Mouse (Mus musculus): ENCODE results near the gene Dhdds. TPM values are rescaled to one million over a fixed set of nuclear protein-coding genes. Genes with fewer than 3 reads are reported as not detected.
A peak's percentile ranks its signal among the peaks of the same experiment; 100 is the strongest.

The Dhdds gene
- polyA plus RNA-seq, 1 experiment from 2014 or later: 31.4 TPM

DNA sequence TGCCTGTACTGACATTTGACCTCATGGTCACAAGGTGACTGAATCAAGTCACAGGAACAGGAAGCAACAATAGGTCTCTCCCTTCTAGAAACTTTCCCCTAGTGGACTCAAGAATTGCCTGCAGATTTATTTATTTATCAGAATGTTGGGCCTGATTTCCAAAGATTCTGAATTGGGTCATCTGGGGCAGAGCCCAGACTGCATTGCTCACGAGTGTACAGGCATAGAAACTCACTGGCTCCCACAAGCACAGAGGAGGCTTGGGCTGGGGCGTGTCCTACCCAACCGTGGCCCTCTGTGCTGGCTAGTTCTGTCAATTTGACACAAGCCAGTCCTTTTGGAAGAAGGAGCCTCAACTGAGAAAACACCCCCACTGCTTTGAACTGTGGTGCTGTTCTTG, 59.1 kb downstream of the Dhdds start:
- no peak for ATAC-seq (replicated peaks; ENCODE audit: insufficient number of reproducible peaks, insufficient read depth, low FRiP score, low read depth)
- no peak overlapping the region for H3K27ac ChIP-seq
- no peak overlapping the region for H3K9ac ChIP-seq
- 19% methylated on average over 3 of the region's 3 CpGs for WGBS
- H3K4me3 ChIP-seq: no peak overlapping the region
- H3K4me2 ChIP-seq: no peak overlapping the region
- H3K36me3 ChIP-seq: no peaks in the 10 kb centered on the region
- peaks cover 17% of the 10 kb centered on the region for H3K4me1 ChIP-seq (replicated peaks)
- H3K9me3 ChIP-seq (replicated peaks): no peaks in the 10 kb centered on the region
- no peaks in the 10 kb centered on the region for H3K27me3 ChIP-seq

DNA sequence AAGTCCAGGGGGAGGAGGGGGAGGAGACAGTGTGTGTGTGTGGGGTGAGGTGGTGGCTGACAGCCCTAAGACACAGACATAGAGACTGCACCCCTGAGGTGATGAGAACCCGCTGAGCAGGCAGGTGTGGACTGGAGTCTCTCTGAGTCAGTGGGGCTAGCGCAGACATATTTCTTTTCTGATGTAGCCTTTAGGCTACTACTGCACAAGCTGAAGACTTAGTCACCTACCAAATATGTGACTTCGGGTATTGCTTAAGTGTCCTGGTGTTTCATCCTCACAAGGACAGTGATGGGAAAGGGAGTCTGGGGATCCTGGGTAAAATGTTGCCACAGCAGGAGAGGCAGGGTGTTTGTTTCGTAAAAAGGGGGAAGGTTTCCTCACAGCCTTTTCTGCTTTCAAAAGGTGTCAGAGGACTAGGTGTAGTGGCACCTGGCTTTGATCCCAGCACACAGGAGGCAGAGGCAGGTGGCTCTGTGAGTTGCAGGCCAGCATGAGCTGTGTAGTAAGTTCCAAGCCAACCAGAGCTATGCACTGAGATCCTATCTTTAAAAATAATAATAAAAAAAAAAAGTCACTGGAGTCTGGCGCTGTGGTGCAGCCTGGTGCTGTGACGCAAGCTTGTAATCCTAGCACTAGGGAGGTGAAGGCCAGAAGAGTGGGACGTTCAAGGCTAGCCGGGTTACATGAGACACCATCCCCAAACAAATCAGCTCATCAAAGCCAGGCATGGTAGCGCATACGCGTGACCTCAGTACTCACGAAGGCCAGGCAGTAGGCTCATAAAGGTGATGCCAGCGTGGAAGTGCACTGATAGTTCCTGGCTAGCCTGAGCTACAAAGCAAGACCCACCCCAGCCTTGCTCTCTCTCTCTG, 60.1 kb downstream of the Dhdds start:
- Histone ChIP-seq H3K9ac (no peak overlapping the region), H3K36me3 (no peaks in the 10 kb centered on the region), H3K4me3 (no peak overlapping the region), H3K27ac (no peak overlapping the region), H3K4me2 (no peak overlapping the region), H3K27me3 (no peaks in the 10 kb centered on the region), H3K4me1 (replicated peaks) (peaks cover 17% of the 10 kb centered on the region), H3K9me3 (replicated peaks) (no peaks in the 10 kb centered on the region)
- ATAC-seq (replicated peaks; ENCODE audit: insufficient number of reproducible peaks, insufficient read depth, low FRiP score, low read depth): no peak
- WGBS: 71% methylated on average over 13 of the region's 13 CpGs

DNA sequence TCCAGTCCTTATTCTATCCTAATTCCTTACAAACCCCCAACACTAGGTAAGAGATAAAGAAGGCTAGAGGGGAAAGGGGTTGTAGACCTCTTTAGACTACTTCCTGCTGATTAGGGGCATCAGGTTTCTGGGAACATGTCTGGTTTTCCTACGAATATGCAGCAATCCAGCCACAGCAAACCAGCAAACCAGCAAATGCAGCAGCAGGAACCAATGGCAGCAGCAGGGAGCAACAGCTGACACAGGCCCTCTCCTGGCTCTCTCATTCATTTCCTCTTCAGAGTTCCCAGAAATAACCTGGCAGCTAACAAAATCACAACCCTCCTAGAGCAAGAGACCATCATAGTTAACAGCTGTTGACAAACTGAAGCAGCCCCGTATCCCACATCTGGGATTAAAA, 62.6 kb downstream of the Dhdds start:
- Histone ChIP-seq H3K36me3 (no peaks in the 10 kb centered on the region), H3K27me3 (no peaks in the 10 kb centered on the region), H3K4me2 (no peak overlapping the region), H3K9ac (no peak overlapping the region), H3K4me3 (no peak overlapping the region), H3K4me1 (replicated peaks) (peaks cover 17% of the 10 kb centered on the region), H3K9me3 (replicated peaks) (no peaks in the 10 kb centered on the region), H3K27ac (peak overlapping the region; percentile 24; the same call in 1 of the 2 replicates)
- no peak for ATAC-seq (replicated peaks; ENCODE audit: insufficient number of reproducible peaks, insufficient read depth, low FRiP score, low read depth)
- WGBS: 26% methylated on average over 2 of the region's 2 CpGs

- no peak overlapping the region for H3K9ac ChIP-seq
- H3K4me2 ChIP-seq: no peak overlapping the region
- H3K27ac ChIP-seq: no peak overlapping the region
- peaks cover 7% of the 10 kb centered on the region; the same call in 1 of the 2 replicates for H3K4me1 ChIP-seq (replicated peaks)
- no peak for ATAC-seq (replicated peaks; ENCODE audit: insufficient number of reproducible peaks, insufficient read depth, low FRiP score, low read depth)
- H3K4me3 ChIP-seq: no peak overlapping the region
- H3K36me3 ChIP-seq: no peaks in the 10 kb centered on the region
- WGBS: 64% methylated on average over 3 of the region's 3 CpGs
- H3K9me3 ChIP-seq (replicated peaks): no peaks in the 10 kb centered on the region
- no peaks in the 10 kb centered on the region for H3K27me3 ChIP-seq
Observed at GRCm38 (mm10) chr4:133931785-133932184, 68.9 kb downstream of the Dhdds start.

- ATAC-seq (replicated peaks; ENCODE audit: insufficient number of reproducible peaks, insufficient read depth, low FRiP score, low read depth): no peak
- H3K36me3 ChIP-seq: no peaks in the 10 kb centered on the region
- peaks cover 7% of the 10 kb centered on the region; the same call in 1 of the 2 replicates for H3K4me1 ChIP-seq (replicated peaks)
- H3K9me3 ChIP-seq (replicated peaks): no peaks in the 10 kb centered on the region
- no peak overlapping the region for H3K9ac ChIP-seq
- WGBS: 18% methylated on average over 10 of the region's 10 CpGs
- no peak overlapping the region for H3K4me3 ChIP-seq
- H3K27ac ChIP-seq: no peak overlapping the region
- no peaks in the 10 kb centered on the region for H3K27me3 ChIP-seq
- H3K4me2 ChIP-seq: no peak overlapping the region
Observed at GRCm38 (mm10) chr4:133931349-133931748, 69.4 kb downstream of the Dhdds start.

DNA sequence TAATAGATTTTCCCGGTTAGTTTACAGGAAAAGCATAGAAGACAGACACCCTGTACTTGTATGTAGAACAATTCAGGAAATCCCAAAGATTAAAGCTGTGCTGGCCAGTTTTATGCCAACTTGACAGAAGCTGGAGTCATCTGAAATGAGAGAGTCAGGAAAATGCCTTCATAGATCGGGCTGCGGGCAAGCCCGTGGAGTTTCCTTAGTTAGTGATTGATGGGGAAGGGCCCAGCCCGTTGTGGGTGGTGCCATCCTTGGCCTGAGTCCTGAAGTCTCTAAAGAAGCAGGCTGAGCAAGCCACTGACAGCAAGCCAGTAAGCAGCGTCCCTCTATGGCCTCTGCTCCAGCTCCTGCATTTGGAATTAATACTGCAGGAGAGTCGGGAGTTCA, 71.4 kb downstream of the Dhdds start:
- H3K4me1 ChIP-seq (replicated peaks): peaks cover 7% of the 10 kb centered on the region; the same call in 1 of the 2 replicates
- no peaks in the 10 kb centered on the region for H3K36me3 ChIP-seq
- no peaks in the 10 kb centered on the region for H3K9me3 ChIP-seq (replicated peaks)
- peak overlapping the region; percentile 72 for H3K27ac ChIP-seq
- no peak overlapping the region for H3K4me3 ChIP-seq
- H3K4me2 ChIP-seq: peak overlapping the region; percentile 25
- no peaks in the 10 kb centered on the region for H3K27me3 ChIP-seq
- WGBS: 27% methylated on average over 7 of the region's 7 CpGs
- 0 out of 2 replicates have a peak, but pooled peaks have one; percentile 35 for ATAC-seq (replicated peaks; ENCODE audit: insufficient number of reproducible peaks, insufficient read depth, low FRiP score, low read depth)
- H3K9ac ChIP-seq: no peak overlapping the region

DNA sequence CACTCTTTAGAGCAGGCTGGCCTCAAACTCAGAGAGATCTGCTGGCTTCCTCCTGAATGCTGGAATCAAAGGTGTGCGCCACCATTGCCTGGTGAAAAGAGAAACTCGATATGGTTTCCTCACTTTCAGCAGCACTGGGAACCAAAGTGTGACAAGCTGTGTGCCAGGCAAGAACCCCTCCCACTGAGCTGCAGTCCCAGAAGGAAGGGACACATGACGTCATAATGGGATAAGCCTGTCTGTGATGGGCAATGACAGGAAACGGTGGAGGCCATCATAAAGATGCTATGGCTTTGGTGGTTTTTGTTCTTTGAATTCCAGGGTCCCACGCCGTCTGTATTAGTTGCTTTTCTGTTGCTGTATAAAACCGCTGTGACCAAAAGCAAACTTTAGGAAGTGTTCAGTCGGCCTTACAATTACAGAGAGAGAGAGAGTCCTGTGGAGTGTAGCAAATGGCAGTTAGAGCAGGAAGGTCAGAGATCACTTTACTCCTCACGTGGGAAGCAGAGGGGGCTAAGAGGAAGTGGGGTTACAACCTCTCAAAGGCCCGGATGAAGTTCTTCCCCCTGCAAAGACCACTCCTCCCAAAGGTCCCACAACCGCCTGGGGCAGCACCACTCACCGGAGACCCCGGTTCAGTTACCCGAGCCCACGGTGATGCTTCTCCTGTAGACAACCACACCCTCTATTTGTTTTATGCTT, 72.0 kb downstream of the Dhdds start:
- Histone ChIP-seq H3K36me3 (no peaks in the 10 kb centered on the region), H3K4me3 (no peak overlapping the region), H3K9ac (no peak overlapping the region), H3K4me2 (peak overlapping the region; percentile 25), H3K27me3 (no peaks in the 10 kb centered on the region), H3K4me1 (replicated peaks) (peaks cover 7% of the 10 kb centered on the region; the same call in 1 of the 2 replicates), H3K27ac (peak overlapping the region; percentile 72), H3K9me3 (replicated peaks) (no peaks in the 10 kb centered on the region)
- WGBS: 33% methylated on average over 15 of the region's 15 CpGs
- ATAC-seq (replicated peaks; ENCODE audit: insufficient number of reproducible peaks, insufficient read depth, low FRiP score, low read depth): peak; percentile 22; the same call in 1 of the 2 replicates

GRCm38 (mm10) chr4:133925204-133925603, 75.5 kb downstream of the Dhdds start:
- WGBS: 37% methylated on average over 4 of the region's 4 CpGs
- H3K27ac ChIP-seq: peak overlapping the region; percentile 54; the same call in 1 of the 2 replicates
- ATAC-seq (replicated peaks; ENCODE audit: insufficient number of reproducible peaks, insufficient read depth, low FRiP score, low read depth): no peak

GRCm38 (mm10) chr4:133923743-133924142, 77.0 kb downstream of the Dhdds start:
- Histone ChIP-seq H3K36me3 (no peaks in the 10 kb centered on the region), H3K4me3 (no peak overlapping the region), H3K27ac (no peak overlapping the region), H3K9me3 (replicated peaks) (no peaks in the 10 kb centered on the region), H3K9ac (no peak overlapping the region), H3K27me3 (no peaks in the 10 kb centered on the region), H3K4me2 (no peak overlapping the region), H3K4me1 (replicated peaks) (peaks cover 3% of the 10 kb centered on the region; the same call in 1 of the 2 replicates)
- 87% methylated on average over 5 of the region's 5 CpGs for WGBS
- ATAC-seq (replicated peaks; ENCODE audit: insufficient number of reproducible peaks, insufficient read depth, low FRiP score, low read depth): no peak

More at GRCm38 (mm10) chr4:133925204-133925603, 75.5 kb downstream of the Dhdds start:
- H3K4me2 ChIP-seq: no peak overlapping the region
- H3K4me1 ChIP-seq (replicated peaks): peaks cover 3% of the 10 kb centered on the region; the same call in 1 of the 2 replicates
- no peaks in the 10 kb centered on the region for H3K27me3 ChIP-seq
- no peak overlapping the region for H3K9ac ChIP-seq
- no peaks in the 10 kb centered on the region for H3K36me3 ChIP-seq
- no peaks in the 10 kb centered on the region for H3K9me3 ChIP-seq (replicated peaks)
- no peak overlapping the region for H3K4me3 ChIP-seq
